Mouse (Mus musculus) intestine, embryonic 15.5 days (tissue): ENCODE data around the gene Ppcs. TPM values are rescaled to one million over a fixed set of nuclear protein-coding genes. Genes with fewer than 3 reads are reported as not detected.

ENCODE experiments used
- ATAC-seq: fragments of 200-750 bp; cut with Nextera tagmentation; 2 replicates; pipeline ENCODE4 v1.8.0; 2017; ENCODE audit warnings: moderate TSS enrichment, moderate library complexity
- H3K27ac ChIP-seq: fragments of 300-500 bp; sonication (generic); 2 replicates; pipeline ENCODE4 v1.5.1; 2015; ENCODE audit warnings: mild to moderate bottlenecking, inconsistent platforms
- H3K27me3 ChIP-seq: fragments of 300-500 bp; sonication (generic); replicated peaks from 2 replicates; pipeline ENCODE4 v1.6.1; 2015; ENCODE audit warnings: inconsistent platforms
- H3K36me3 ChIP-seq: fragments of 300-500 bp; sonication (generic); 2 replicates; pipeline ENCODE4 v1.6.1; 2015; ENCODE audit warnings: inconsistent platforms
- H3K4me1 ChIP-seq: fragments of 300-500 bp; sonication (generic); replicated peaks from 2 replicates; pipeline ENCODE4 v1.6.1; 2015; ENCODE audit warnings: inconsistent platforms
- H3K4me2 ChIP-seq: fragments of 300-500 bp; sonication (generic); replicated peaks from 2 replicates; pipeline ENCODE4 v1.6.1; 2015; ENCODE audit warnings: mild to moderate bottlenecking, inconsistent platforms
- H3K4me3 ChIP-seq: fragments of 300-500 bp; sonication (generic); replicated peaks from 2 replicates; pipeline ENCODE4 v1.5.1; 2015; ENCODE audit warnings: inconsistent platforms
- H3K9ac ChIP-seq: fragments of 300-500 bp; sonication (generic); 2 replicates; pipeline ENCODE4 v1.6.1; 2015; ENCODE audit warnings: inconsistent platforms
- H3K9me3 ChIP-seq: fragments of 300-500 bp; sonication (generic); 2 replicates; pipeline ENCODE4 v1.6.1; 2016; ENCODE audit warnings: inconsistent platforms
- WGBS: fragments of 180-500 bp; shearing (Covaris S2); methylation state at CpG from one replicate; pipeline ENCODE4 v1.1.7; 2015; 5-methylcytosine and 5-hydroxymethylcytosine counted together
- polyA plus RNA-seq: library from polyadenylated mRNA; unstranded; fragments of >200 nt; fragmentation: Nextera tagmentation; extraction: Ambion mirVana; gene quantifications from 2 replicates; pipeline ENCODE4 v1.2.1, GENCODE M21; 2015

Ppcs gene
- polyA plus RNA-seq, 1 experiment from 2014 or later: 43.8 TPM

- no peaks in the 10 kb centered on the region for H3K9me3 ChIP-seq
- ATAC-seq: peak; percentile 100
- H3K4me2 ChIP-seq: peak within 1 kb of the TSS; percentile 95
- H3K4me3 ChIP-seq: peak within 1 kb of the TSS; percentile 59
- H3K27ac ChIP-seq: no peak within 1 kb of the TSS
- H3K9ac ChIP-seq: peak within 1 kb of the TSS; percentile 48
- H3K4me1 ChIP-seq: 0 out of 2 replicates have a peak, but pooled peaks cover 4% of the 10 kb centered on the region
- H3K36me3 ChIP-seq: no peaks in the 10 kb centered on the region
- under 1% methylated on average over 49 of the region's 49 CpGs for WGBS
- no peaks in the 10 kb centered on the region for H3K27me3 ChIP-seq
Measured at GRCm38 (mm10) chr4:119415072-119415753, 7.0 kb downstream of the Ppcs start, which contains the start of gene Ccdc30. Gene Ccdc30, minus strand, starts transcription at chr4:119415521.

- no peak for ATAC-seq
- Histone ChIP-seq H3K4me2 (no peak overlapping the region), H3K4me3 (no peak overlapping the region), H3K27me3 (no peaks in the 10 kb centered on the region), H3K36me3 (no peaks in the 10 kb centered on the region), H3K27ac (no peak overlapping the region), H3K9ac (no peak overlapping the region), H3K4me1 (0 out of 2 replicates have a peak, but pooled peaks cover 4% of the 10 kb centered on the region), H3K9me3 (no peaks in the 10 kb centered on the region)
- 62% methylated on average over 6 of the region's 6 CpGs for WGBS
Measured at GRCm38 (mm10) chr4:119412791-119413190, 9.4 kb downstream of the Ppcs start.

- Histone ChIP-seq H3K4me3 (no peak overlapping the region), H3K27ac (no peak overlapping the region), H3K27me3 (no peaks in the 10 kb centered on the region), H3K36me3 (no peaks in the 10 kb centered on the region), H3K9ac (no peak overlapping the region), H3K4me1 (0 out of 2 replicates have a peak, but pooled peaks cover 4% of the 10 kb centered on the region), H3K4me2 (no peak overlapping the region), H3K9me3 (no peaks in the 10 kb centered on the region)
- ATAC-seq: no peak
- WGBS: 79% methylated on average over 12 of the region's 12 CpGs
Measured at GRCm38 (mm10) chr4:119411877-119412650, 10.2 kb downstream of the Ppcs start.

GRCm38 (mm10) chr4:119403431-119403830 lies 18.8 kb downstream of the Ppcs start:
- H3K9ac ChIP-seq: no peak overlapping the region
- H3K27ac ChIP-seq: no peak overlapping the region
- WGBS: 93% methylated on average over 2 of the region's 2 CpGs
- no peaks in the 10 kb centered on the region for H3K9me3 ChIP-seq
- no peak overlapping the region for H3K4me3 ChIP-seq
- ATAC-seq: no peak
- H3K36me3 ChIP-seq: no peaks in the 10 kb centered on the region
- H3K4me1 ChIP-seq: no peaks in the 10 kb centered on the region
- no peak overlapping the region for H3K4me2 ChIP-seq
- H3K27me3 ChIP-seq: no peaks in the 10 kb centered on the region

- no peaks in the 10 kb centered on the region for H3K9me3 ChIP-seq
- H3K4me1 ChIP-seq: no peaks in the 10 kb centered on the region
- H3K27me3 ChIP-seq: no peaks in the 10 kb centered on the region
- H3K9ac ChIP-seq: no peak overlapping the region
- ATAC-seq: no peak
- H3K27ac ChIP-seq: no peak overlapping the region
- 67% methylated on average over 7 of the region's 7 CpGs for WGBS
- H3K36me3 ChIP-seq: no peaks in the 10 kb centered on the region
- H3K4me2 ChIP-seq: no peak overlapping the region
- H3K4me3 ChIP-seq: no peak overlapping the region
Measured at GRCm38 (mm10) chr4:119400896-119401295, 21.3 kb downstream of the Ppcs start.

GRCm38 (mm10) chr4:119398751-119399150 lies 23.5 kb downstream of the Ppcs start:
- no peak overlapping the region for H3K27ac ChIP-seq
- 76% methylated on average over 7 of the region's 7 CpGs for WGBS
- ATAC-seq: no peak

GRCm38 (mm10) chr4:119390369-119390768 lies 31.9 kb downstream of the Ppcs start:
- Histone ChIP-seq H3K36me3 (no peaks in the 10 kb centered on the region), H3K4me3 (no peak overlapping the region), H3K27ac (no peak overlapping the region), H3K27me3 (no peaks in the 10 kb centered on the region), H3K4me2 (no peak overlapping the region), H3K9ac (no peak overlapping the region), H3K4me1 (no peaks in the 10 kb centered on the region), H3K9me3 (no peaks in the 10 kb centered on the region)
- no peak for ATAC-seq
- WGBS: 97% methylated on average over 1 of the region's 1 CpGs

More at GRCm38 (mm10) chr4:119398751-119399150, 23.5 kb downstream of the Ppcs start:
- Histone ChIP-seq H3K9ac (no peak overlapping the region), H3K36me3 (no peaks in the 10 kb centered on the region), H3K27me3 (no peaks in the 10 kb centered on the region), H3K4me1 (no peaks in the 10 kb centered on the region), H3K9me3 (no peaks in the 10 kb centered on the region), H3K4me2 (no peak overlapping the region), H3K4me3 (no peak overlapping the region)

GRCm38 (mm10) chr4:119389184-119389583 lies 33.0 kb downstream of the Ppcs start:
- 71% methylated on average over 3 of the region's 3 CpGs for WGBS
- H3K4me3 ChIP-seq: no peak overlapping the region
- H3K27ac ChIP-seq: no peak overlapping the region
- H3K36me3 ChIP-seq: no peaks in the 10 kb centered on the region
- no peaks in the 10 kb centered on the region for H3K27me3 ChIP-seq
- no peak overlapping the region for H3K9ac ChIP-seq
- no peaks in the 10 kb centered on the region for H3K4me1 ChIP-seq
- no peak overlapping the region for H3K4me2 ChIP-seq
- H3K9me3 ChIP-seq: no peaks in the 10 kb centered on the region
- no peak for ATAC-seq

- Histone ChIP-seq H3K9ac (no peak overlapping the region), H3K9me3 (no peaks in the 10 kb centered on the region), H3K27ac (no peak overlapping the region), H3K4me1 (no peaks in the 10 kb centered on the region), H3K4me3 (no peak overlapping the region), H3K36me3 (no peaks in the 10 kb centered on the region), H3K4me2 (no peak overlapping the region), H3K27me3 (no peaks in the 10 kb centered on the region)
- peak; percentile 59 for ATAC-seq
- 73% methylated on average over 7 of the region's 7 CpGs for WGBS
Measured at GRCm38 (mm10) chr4:119381471-119382190, 40.6 kb downstream of the Ppcs start.

- Histone ChIP-seq H3K27ac (no peak overlapping the region), H3K36me3 (no peaks in the 10 kb centered on the region), H3K9me3 (no peaks in the 10 kb centered on the region), H3K27me3 (no peaks in the 10 kb centered on the region), H3K9ac (no peak overlapping the region), H3K4me1 (no peaks in the 10 kb centered on the region), H3K4me2 (no peak overlapping the region), H3K4me3 (no peak overlapping the region)
- no peak for ATAC-seq
- 85% methylated on average over 6 of the region's 6 CpGs for WGBS
Measured at GRCm38 (mm10) chr4:119369460-119369859, 52.8 kb downstream of the Ppcs start.
